Mouse (Mus musculus) WW6 (cell line): ENCODE results near the gene Olfr77.

Experiments
- DNase-seq: peaks from one replicate; pipeline ENCODE4 v3.0.0-alpha.2; 2013; ENCODE audit warnings: low read depth, low spot score

Gene Olfr77

DNA sequence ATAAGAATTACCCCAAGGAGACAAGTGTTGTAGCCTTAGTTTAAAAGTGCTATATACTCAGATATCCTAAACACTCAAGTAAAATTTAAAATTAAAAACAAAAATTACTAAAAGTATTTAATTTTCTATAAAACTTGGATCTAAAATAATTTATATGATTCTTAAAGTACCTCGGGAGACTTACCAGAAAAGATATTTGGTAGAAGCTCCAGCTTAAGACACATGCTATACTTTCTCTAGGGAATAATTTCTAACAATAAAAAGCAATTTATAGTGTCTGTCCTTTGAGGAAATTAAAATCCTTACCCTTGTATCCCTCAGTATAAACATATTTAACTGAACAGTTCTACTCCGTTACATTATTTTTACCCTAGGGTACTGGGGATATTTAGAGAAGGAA is at the start of gene Olfr77:
Olfr77 (plus strand) TSS at position 301 of the 400 bp plus-strand sequence.
- DNase-seq: no peak

GRCm38 (mm10) chr9:19887904-19888303 is 28.8 kb upstream of the Olfr77 start, which contains the start of gene Olfr862:
Gene Olfr862, minus strand, starts transcription at chr9:19888004.
- no peak for DNase-seq

DNA sequence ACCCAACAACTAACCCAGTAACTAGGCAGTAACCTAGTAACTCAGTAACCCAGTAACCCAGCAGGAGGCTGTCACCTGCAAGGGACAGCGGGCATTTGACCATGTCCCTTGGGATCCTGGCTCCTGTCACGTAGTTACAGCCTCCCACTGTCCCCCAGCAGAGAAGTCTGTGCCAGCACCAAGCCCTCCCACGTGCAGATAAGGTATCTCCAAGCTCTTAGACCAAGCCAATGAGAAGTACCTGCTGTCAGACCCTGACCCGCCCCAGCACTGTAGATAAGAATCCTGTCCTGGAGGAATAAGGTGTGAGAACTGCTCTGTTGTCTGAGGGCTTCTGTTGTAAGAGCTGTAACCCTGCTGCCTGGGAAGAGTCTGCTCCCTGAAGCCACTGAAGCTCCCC is 5.5 kb upstream of the Olfr77 start:
- no peak for DNase-seq
